Mouse (Mus musculus): ENCODE data around the gene Hspd1.
"Not testable (repeated sequence)": the region's sequence is repeated elsewhere in the genome, so short reads cannot be mapped to it uniquely, and the experiment has no call there.

The Hspd1 gene

DNA sequence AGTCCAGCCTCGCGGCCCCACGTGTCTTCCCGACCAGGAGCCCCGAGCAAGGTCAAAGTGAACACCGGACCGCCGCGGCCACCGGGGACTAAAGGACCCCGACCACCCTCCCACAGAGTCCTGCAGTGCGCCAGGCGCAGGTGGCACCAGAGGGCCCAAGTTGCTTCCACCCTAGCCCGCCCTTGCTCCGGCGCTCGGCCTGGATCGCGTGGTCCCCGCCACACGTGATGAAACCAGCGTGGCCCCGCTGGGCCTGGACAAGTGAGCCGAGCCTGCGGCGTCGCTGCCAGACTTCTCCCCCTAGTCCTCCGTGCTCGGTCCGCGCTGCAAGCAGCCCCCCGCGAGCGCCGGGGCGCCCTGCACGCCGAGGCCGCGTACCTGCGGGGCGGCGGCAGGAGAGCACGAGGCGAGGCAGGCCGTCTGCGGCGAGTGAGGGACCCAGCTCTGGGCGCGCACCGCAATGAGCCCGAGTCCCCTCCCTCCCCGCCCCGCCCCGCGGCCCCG lies 590 bp downstream of the Hspd1 start:
- DNase-seq (ENCODE audit: low spot score), result no peak

DNA sequence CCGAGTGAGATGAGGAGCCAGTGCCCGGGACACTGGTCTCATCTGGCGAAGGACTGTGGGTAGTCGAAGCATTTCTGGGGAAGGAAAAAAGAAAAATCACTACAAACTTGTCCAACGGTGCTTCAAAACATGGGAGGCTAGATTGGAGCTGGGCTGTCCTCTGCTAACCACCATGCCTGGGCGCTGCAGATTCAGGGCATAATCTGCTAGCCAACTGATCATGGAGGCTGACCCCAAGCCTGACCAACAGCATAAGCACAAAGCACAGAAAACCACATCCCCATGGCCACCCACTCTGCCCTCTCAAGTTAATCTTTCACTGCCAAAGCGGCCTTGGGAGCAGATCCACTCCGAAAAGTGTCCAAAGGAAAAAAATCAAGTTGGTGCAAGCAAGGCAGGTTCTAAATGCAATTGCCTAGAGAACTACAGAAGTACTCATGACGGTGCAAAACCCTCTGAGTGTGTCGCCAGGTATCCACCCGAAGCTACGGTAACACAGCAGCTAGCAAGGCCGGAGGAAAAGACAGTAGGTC lies 1.1 kb downstream of the Hspd1 start:
- DNase-seq (ENCODE audit: low spot score), result no peak

DNA sequence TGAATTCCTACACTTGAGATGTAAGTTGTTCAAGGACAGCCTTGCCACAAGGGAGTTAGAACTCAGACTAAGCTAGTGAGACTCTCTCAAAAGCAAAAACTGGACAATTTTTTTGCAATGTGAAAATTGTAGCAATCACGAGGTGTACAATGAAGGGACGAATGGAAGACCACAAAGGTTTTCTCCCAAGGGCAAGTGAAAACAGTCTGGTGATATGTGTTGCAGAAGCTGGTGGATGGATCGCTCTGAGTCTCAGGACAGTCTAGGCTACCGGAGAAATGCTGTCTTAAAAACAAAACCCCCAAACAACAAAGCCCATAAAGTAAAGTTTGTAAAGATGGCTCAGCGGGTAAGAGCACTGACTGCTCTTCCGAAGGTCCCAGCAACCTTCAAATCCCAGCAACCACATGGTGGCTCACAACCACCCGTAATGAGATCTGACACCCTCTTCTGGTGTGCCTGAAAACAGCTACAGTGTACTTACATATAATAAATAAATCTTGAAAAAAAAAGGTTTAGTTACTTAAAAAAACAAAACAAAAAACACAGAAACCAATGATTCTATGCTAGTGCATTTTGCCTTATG lies 2.2 kb downstream of the Hspd1 start:
- DNase-seq (ENCODE audit: low spot score), result no peak

DNA sequence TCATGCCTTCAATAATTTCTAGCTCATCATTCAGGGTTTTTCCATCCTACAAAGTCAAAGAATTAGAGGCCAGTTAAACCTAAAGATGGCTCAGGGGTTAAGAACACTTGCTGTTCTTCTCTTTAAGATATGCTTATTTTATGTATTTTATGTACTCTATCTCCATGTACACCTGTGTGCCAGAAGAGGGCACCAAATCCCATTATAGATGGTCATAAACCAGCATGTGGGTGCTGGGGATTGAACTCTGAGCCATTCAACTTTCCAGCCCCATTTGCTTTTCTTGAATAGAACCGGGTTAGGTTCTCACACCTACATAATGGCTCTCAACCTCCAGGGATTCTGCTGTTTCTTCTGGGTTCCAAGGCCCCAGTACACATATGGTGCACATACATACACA lies 5.9 kb downstream of the Hspd1 start:
- no peak for DNase-seq (ENCODE audit: low spot score)

DNA sequence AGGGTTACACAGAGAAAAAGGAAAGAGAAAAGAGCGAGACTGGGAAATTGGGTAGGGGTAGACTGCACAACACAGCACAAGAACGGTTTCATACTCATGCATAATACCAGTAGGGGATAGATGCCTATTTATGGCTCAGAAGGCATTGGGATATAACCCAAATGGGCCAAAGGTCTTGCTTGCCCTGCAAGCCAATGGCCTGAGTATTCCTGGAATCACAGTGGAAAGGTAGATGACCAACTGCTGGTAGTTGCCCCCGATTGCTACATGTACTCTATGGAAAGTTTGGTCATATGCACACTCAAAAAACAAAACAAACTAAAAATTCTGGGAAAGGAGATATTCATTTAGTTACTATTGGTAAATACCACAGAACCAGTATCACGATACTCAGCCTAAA lies 8.4 kb downstream of the Hspd1 start:
- DNase-seq (ENCODE audit: low spot score), result no peak

DNA sequence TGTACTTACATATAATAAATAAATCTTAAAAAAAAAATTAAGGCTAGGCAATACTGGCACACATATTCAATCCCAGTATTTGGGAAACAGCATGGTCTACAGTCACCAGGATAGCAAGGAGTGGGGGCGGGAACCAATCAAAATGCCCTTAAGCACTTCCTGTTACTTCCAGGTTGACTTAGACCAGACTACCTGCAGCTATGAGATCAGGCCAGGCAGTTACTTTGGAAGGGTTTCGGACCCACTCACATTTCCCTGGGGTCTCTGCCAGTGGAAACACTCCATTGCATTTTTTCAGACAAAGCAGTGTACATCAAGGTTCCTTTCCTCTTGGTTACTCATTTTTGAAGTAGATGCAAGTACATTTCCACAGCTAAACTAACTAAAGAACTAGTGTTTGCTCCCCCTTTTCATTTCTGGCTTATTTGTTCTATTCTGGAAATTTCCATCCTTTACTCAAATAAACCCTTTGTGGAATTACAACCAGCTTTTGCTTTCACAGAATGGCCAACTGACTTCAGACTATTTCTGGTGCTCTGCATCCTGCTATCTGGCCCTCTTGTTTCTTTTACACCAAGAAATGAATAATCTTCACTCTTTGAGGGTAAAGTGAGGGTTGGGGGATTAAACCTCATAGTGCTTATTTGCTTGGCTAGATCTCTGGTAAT lies 11.1 kb downstream of the Hspd1 start:
- DNase-seq (ENCODE audit: low spot score), result peak; percentile 34

DNA sequence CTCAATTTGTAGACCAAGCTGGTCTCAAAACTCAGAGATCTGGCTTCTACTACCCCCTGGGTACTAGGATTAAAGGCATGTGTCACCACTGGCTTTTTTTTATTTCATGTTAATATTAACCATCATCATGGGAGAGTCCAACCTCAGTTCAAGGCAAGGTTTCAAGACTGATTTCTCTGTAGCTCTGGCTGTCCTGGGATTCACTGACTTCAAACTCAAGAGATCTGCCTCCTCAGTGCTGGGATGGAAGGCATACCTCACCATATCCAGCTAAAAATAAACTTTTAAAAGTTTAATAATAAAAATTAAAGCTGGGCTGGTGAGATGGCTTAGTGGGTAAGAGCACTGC lies 11.7 kb downstream of the Hspd1 start:
- DNase-seq (ENCODE audit: low spot score), result no peak

DNA sequence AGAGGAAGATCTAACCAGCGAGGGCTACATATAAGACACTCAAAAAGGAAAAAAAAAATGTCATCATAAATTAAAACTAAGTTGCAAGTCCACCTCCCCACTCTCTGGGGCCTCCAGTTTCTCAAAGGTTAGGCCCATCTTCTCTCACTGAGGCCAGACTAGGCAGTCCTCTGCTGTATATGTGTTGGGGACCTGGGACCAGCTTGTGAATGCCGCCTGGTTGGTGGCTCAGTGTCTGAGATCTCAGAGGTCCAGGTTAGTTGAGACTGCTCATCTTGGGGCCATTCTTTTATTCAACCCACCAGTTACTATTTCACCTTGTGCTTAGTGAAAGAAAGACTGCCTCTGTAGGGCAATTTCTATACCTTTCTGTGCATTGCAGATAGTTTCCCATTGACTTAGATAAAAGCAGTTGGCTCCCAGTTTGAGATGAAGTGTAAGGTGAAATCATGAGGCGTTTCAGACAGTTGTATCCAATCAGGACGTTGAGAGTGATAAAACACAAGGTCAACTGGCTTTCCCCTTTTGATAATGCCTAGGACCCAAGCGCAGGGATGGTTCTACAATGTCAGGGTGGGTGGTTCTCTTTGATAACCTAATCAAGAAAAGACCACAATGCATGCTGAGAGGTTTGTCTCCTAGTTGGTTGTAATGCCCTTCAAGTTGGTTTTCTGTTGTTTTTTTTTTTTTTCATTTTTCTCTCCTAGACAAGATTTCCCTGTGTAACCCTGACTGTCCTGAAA lies 12.2 kb downstream of the Hspd1 start:
- no peak for DNase-seq (ENCODE audit: low spot score)

DNA sequence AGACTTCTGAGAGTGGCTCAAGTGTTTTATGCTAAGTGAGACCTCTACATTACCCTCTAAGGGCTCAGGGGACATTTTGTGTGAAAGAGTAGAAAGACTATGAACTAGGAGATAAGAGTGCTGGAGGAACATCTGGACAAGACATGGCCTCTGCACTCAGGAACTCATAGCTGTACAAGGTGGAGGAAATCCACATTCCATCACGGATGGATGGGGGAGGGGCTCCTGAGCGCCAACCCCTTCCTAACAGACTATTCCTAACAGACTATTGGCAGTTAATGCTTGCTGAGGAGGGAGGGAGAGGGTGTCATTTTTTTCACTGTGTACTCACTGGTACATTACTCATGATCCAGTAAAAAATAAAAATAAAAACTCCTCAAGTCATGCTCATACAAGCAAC lies 13.3 kb downstream of the Hspd1 start:
- DNase-seq (ENCODE audit: low spot score), result no peak

DNA sequence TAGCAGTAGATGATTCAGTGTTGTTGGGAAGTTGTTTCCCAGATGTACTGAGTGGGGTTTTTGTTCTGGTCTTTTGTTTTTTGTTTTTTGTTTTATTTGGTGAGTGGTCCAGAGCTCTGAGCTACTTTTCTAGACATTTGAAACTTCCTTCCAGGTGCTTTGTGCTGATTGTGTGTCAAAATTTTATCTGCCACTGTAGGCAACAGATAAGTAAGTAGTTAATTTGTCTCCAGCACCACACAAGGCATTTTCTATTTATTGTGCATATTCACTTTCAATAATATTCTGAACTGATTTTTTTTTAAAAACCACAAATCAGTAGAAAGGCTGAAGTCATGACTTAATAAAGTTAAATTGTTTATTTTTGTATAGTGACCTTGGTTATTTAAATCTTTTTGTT lies 15.7 kb downstream of the Hspd1 start:
- DNase-seq (ENCODE audit: low spot score), result not testable (repeated sequence)

DNA sequence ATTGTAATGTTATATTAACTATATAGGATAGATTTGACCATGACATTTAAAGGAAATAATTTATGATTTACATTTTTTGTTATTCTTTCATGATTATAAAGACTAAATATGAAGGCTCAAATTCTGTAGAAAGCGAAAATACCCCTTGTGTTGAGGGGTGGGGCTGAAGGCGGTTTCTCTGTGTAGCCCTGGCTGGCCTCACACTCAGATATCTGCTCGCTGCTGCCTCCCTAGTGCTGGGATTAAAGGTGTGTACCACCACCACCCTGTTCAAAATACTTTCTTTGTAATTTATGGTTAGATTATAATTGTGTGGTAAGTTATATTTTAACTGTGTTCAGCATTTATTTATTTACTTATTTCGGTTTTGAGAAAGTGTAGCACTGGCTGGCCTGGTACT lies 26.3 kb downstream of the Hspd1 start:
- DNase-seq (ENCODE audit: low spot score), result no peak

DNA sequence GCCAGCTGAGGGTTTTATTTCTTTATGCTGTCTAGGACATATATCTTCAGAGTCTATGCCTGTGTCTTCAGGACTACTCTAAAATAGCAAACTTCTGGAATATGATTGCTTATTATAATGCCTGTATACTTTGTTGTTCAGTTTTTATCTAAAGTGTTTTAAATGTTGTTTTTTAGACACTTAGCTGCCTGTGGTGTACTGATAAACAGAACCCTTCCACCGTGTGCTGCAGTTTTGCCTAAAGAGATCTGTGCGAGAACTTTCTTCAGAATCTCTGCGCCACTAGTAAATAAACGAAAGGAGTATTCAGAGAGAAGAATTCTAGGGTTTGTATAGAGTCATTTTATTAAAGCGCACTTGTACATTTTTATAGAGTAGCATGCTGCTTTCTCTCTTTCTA lies 26.9 kb downstream of the Hspd1 start:
- DNase-seq (ENCODE audit: low spot score), result no peak

DNA sequence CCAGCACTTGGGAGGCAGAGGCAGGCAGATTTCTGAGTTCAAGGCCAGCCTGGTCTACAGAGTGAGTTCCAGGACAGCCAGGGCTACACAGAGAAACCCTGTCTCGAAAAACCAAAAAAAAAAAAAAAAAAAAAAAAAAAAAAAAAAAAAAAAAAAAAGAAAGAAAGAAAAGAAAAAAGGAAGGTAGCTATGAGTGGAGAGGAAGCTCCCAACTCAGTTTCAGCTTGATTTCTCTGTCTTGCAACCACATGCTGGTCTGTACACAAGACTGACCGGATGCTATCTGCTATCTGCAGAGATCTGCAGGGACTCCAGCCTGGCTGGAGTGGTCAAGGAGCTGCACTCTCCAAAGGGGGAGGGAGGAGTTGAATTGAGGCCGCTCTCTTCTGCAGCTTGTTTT lies 29.7 kb downstream of the Hspd1 start:
- DNase-seq (ENCODE audit: low spot score), result not testable (repeated sequence)

DNA sequence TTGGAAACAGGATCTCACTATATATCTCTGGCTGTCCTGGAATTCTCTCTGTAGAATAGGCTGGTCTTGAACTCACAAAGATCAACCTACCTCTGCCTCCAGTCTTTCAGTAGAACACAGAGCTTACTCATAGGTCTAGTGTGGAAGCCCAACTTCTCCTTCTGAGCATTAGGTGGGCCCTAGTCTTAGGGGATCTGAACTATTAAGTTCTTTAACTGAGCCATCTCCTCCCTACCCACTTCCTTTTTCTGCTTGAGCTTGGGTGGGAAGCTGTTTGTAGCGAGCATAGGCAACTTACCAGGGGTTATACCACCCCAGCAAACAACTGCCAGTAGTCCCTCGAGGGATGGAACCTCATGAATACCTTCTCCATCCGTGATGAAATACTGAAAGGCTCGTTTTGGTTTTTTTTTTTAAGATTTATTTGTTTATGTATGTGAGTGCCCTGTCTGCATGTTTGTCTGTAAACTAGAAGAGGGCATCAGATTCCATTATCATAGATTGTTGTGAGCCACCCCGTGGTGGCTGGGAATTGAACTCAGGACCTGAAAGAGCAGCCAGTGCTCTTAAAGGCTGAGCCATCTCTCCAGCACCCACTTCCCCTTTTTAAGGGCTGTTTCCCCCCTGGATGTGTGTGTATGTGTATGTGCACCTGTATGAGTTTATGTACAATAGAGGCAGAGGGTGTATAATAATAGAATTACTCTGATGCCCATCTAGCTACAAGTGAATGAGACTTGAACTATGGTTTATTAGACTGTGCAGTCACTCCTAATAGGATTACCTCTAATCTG lies 32.5 kb downstream of the Hspd1 start:
- no peak for DNase-seq (ENCODE audit: low spot score)

DNA sequence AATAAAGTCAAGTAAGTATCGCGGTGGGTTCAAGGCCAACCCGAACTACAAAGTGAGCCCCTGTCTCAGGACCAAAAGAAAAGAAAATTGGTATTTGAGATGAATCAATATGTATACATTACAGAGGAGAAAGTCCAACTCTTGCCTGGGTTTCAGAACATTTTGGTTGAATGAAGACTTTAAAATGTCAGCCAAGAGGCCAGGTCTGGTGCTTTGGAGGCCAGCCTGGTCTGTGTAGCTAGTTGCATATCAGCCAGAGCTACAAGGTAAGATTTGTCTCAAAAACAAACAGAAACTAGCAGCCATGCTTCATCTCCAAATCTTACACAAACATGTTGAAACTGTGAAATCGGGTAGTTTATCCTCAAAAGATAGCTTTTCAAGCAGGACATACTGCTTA lies 34.4 kb downstream of the Hspd1 start:
- DNase-seq (ENCODE audit: low spot score), result no peak

DNA sequence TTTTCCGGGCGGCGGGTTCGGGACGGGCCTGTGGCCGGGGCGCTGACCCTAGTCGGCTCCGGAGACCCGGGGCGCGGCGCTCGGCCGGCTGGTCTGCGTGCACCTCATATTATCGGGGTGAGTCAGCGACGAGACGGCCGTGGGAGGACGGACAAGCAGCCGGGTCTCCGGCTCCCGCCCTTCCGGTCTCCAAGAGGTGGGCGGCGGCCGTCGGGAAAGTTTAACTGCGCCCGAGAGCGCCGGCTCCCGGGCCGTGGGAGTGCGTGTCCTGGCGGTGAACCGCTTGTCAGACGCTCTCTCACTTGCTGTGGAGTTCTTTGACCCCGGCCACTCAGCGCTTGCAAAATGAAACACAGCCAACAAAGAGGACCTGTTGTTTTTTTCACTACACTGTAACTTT lies 35.0 kb downstream of the Hspd1 start:
- peak; percentile 85 for DNase-seq (ENCODE audit: low spot score)

DNA sequence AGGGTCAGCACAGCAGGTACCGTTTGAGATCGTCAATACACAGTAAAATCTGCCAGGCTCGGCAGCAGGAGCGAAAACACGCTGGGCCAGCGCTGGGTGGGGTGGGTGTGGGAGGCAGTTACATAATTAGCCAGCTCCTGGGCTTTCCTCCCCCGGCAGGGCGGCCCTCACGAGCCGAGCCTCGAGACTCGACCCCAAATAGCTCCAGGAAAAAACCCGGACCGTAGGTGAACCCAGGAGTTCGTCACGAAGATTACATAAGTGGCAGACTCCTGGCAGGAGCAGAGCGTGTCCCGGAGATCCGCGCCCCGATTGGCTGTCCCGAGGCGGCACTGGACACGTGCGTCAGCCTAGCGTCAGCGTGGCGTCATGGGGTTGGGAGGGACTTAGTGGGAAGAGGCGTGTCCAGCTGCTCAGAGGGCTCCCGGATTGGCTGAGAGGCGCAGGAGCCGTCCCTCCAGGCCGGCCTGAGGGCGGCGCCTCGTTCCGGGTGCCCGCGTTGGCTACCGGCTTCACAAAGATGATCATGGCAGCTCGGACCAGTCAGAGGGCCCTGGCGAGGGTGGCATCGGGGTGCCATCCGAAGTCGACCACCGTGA lies 35.6 kb downstream of the Hspd1 start, which contains the start of gene Coq10b:
TSS of gene Coq10b (plus strand) at position 416 of the 599 bp plus-strand sequence.
- peak; percentile 99 for DNase-seq (ENCODE audit: low spot score)

DNA sequence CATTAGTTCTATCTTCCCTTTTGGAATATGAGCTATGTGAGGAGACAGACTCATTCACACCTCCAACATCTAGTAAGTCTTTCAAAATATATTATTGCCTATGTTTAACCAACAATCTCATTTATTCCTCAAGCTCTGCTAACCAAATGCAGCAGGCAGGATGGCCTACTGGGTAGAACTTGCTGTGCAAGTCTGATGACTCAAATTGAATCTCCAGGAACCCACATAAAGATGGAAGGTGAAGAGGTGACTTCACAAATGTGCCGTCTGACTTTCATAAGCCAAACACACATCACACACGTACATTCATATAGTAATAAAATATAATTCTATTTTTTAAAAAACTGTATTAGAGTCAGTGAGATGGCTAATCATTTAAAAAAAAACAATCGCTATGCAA lies 36.4 kb downstream of the Hspd1 start:
- DNase-seq (ENCODE audit: low spot score), result no peak

DNA sequence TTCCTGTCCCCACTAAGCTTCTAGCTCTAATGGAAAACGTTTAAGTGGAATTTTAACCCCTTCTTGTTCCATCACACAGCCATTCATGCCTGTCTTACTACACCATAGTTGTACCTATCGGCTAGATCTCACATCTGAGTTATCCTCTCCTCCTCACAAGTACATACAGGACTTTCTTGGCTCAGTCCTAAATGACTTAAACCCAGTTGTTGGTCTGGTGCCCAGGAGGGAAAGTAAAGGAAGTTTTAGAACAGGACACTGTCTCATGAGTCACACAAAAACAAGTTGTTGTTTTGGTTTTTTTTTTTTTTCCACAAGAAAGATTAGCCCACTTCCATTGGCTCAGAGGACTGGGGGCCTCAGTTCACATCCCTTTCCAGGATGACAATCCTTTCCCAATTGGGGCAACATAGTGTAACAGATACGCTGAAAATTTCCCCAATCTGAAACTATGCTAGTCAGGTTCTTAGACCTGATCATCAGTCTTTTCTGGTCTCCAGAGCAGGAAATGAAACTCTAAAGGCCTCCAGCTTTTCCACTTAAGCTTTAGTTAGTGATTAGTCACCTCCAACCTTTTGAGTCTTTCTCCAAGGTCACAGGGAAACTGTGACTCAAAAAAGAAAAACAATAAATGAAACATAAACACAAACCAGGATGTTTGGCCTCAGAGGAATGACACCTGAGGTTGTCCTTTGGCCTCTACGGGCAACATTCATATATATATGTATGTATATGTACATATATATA lies 39.0 kb downstream of the Hspd1 start:
- no peak for DNase-seq (ENCODE audit: low spot score)

DNA sequence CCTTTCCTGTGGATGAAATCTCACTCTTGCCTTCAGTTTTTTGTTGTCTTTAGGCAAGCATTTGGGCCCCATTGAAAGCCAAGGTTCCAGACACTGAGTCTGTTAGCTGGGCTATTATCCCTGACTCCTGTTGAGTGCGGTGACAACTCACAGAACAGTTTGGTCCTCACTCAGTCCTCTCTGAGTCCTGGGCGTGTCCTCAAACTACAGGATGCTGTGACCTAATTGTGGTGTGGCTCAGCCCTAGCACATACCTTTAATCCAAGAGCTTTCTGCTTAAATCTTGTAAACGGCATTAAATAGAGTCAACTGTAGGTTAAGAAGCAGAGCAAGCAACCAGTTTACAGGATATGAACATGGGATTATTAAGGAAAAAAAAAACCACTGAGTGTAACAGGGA lies 44.9 kb downstream of the Hspd1 start:
- no peak for DNase-seq (ENCODE audit: low spot score)

DNA sequence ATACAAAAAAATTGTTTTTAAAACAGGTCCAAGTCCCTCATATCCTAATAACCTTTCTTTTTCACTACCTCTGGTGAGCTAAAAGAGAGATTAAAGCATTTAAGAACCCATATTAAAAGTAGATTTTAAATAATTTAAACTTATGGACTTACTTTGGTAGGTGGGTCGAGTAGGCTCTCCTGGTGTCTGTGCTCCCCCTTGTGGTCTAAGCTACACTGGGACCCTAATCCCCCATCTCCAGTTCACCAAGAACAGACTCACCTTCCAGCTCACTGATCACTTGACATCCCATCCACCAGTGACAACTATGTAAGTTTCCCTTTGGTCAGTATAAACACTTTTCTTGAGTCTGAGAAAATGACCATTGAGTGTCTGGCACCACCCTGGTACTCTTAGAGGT lies 45.8 kb downstream of the Hspd1 start:
- DNase-seq (ENCODE audit: low spot score), result no peak

Measured in lung, postnatal 25 days (tissue).